Mouse (Mus musculus): Measurements from ENCODE around the gene Trpm2. TPM values are rescaled to one million over a fixed set of nuclear protein-coding genes. Genes with fewer than 3 reads are reported as not detected.

The Trpm2 gene
- 17.7 to 30.3 TPM (median 24.5 TPM) in 4 replicates for total RNA-seq (2023; ENCODE audit: inconsistent age)

GRCm38 (mm10) chr10:77970481-77970880 is at the start of gene Trpm2:
Gene Trpm2, minus strand, starts transcription at chr10:77970563.

DNA sequence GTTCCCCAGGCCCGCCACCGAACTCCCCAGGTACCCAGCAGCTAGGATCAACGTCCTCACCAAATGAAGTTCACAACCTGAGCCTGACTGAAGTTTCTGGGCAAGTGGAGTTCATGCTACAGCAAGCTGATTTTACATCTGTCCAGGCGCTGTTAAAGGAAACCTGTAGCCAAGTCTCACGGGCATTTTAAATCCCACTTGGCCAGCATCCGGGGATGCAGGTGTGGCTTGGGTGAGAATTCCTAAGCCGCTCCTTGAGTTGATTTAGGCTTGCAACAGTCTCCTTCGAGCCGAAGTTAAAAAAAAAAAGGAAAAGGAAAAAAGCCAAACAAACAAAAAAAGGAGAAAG is 39.6 kb upstream of the Trpm2 start, which contains the start of gene Pfkl:
Gene Pfkl, minus strand, starts transcription at position 139 of the 349 bp plus-strand sequence.

GRCm38 (mm10) chr10:77978351-77979350 is 8.3 kb upstream of the Trpm2 start, which contains the start of gene 1810043G02Rik:
Gene 1810043G02Rik, plus strand, starts transcription at chr10:77978524.

GRCm38 (mm10) chr10:77902211-77902893 is 68.0 kb downstream of the Trpm2 start, which contains the start of gene Lrrc3:
Gene Lrrc3, minus strand, starts transcription at chr10:77902536.

GRCm38 (mm10) chr10:77861675-77862074 is 108.7 kb downstream of the Trpm2 start, which contains the start of gene Gm3285:
Gene Gm3285, plus strand, starts transcription at chr10:77861975.

Other genes starting within 250 kb of the Trpm2 start
- gene Krtap12-1, start 250.0 kb downstream of the Trpm2 start, total RNA-seq (2023; ENCODE audit: inconsistent age) = not detected in 4 replicates
- not detected in 4 replicates for gene Gm10100, start 244.1 kb downstream of the Trpm2 start, total RNA-seq (2023; ENCODE audit: inconsistent age)
- gene Gm18596, start 227.9 kb downstream of the Trpm2 start, total RNA-seq (2023; ENCODE audit: inconsistent age) = not detected in 4 replicates
- not detected in 4 replicates for gene Gm9736, start 219.2 kb downstream of the Trpm2 start, total RNA-seq (2023; ENCODE audit: inconsistent age)
- gene Gm3233, start 210.9 kb downstream of the Trpm2 start, total RNA-seq (2023; ENCODE audit: inconsistent age) = not detected in 4 replicates
- gene Gm3238, start 199.2 kb downstream of the Trpm2 start, total RNA-seq (2023; ENCODE audit: inconsistent age) = not detected in 4 replicates
- not detected in 4 replicates for gene Gm7138, start 193.6 kb downstream of the Trpm2 start, total RNA-seq (2023; ENCODE audit: inconsistent age)
- not detected in 4 replicates for gene Gm3250, start 188.0 kb downstream of the Trpm2 start, total RNA-seq (2023; ENCODE audit: inconsistent age)
- not detected in 4 replicates for gene Gm7137, start 182.4 kb downstream of the Trpm2 start, total RNA-seq (2023; ENCODE audit: inconsistent age)
- gene Gm9639, start 175.5 kb downstream of the Trpm2 start, total RNA-seq (2023; ENCODE audit: inconsistent age) = not detected in 4 replicates
- gene Gm19668, start 171.4 kb downstream of the Trpm2 start, total RNA-seq (2023; ENCODE audit: inconsistent age) = not detected in 4 replicates
- not detected in 4 replicates for gene Gm9507, start 158.7 kb downstream of the Trpm2 start, total RNA-seq (2023; ENCODE audit: inconsistent age)
- gene Gm2696, start 155.9 kb downstream of the Trpm2 start, total RNA-seq (2023; ENCODE audit: inconsistent age) = not detected in 4 replicates
- gene Krtap10-4, start 143.5 kb downstream of the Trpm2 start, total RNA-seq (2023; ENCODE audit: inconsistent age) = not detected in 4 replicates
- gene Krtap10-10, start 134.6 kb downstream of the Trpm2 start, total RNA-seq (2023; ENCODE audit: inconsistent age) = not detected in 4 replicates
- gene Gm36176, start 123.8 kb downstream of the Trpm2 start, total RNA-seq (2023; ENCODE audit: inconsistent age) = not detected in 4 replicates
- not detected in 4 replicates for gene Gm10318, start 117.7 kb downstream of the Trpm2 start, total RNA-seq (2023; ENCODE audit: inconsistent age)
- gene Gm3285, start 108.6 kb downstream of the Trpm2 start, total RNA-seq (2023; ENCODE audit: inconsistent age) = not detected in 4 replicates
- 0.16 to 0.19 TPM in 2 of 4 replicates, not detected in the others for gene Lrrc3, start 68.0 kb downstream of the Trpm2 start, total RNA-seq (2023; ENCODE audit: inconsistent age)
- gene 1810043G02Rik, start 8.0 kb upstream of the Trpm2 start, total RNA-seq (2023; ENCODE audit: inconsistent age) = 8.2 to 11.2 TPM (median 8.8 TPM) in 4 replicates
- 74.1 to 88.4 TPM (median 80.7 TPM) in 4 replicates for gene Pfkl, start 39.5 kb upstream of the Trpm2 start, total RNA-seq (2023; ENCODE audit: inconsistent age)
- gene Dnmt3l, start 71.4 kb upstream of the Trpm2 start, total RNA-seq (2023; ENCODE audit: inconsistent age) = not detected in 4 replicates
- 0.87 to 2.5 TPM (median 1.9 TPM) in 4 replicates for gene Aire, start 73.0 kb upstream of the Trpm2 start, total RNA-seq (2023; ENCODE audit: inconsistent age)
- gene Icosl, start 98.7 kb upstream of the Trpm2 start, total RNA-seq (2023; ENCODE audit: inconsistent age) = 233 to 266 TPM (median 256 TPM) in 4 replicates
- 39.8 to 48.0 TPM (median 42.1 TPM) in 4 replicates for gene D10Jhu81e, start 199.2 kb upstream of the Trpm2 start, total RNA-seq (2023; ENCODE audit: inconsistent age)
- 25.1 to 27.9 TPM (median 26.1 TPM) in 4 replicates for gene Pwp2, start 214.6 kb upstream of the Trpm2 start, total RNA-seq (2023; ENCODE audit: inconsistent age)